Mouse (Mus musculus) ES-Bruce4 (cell line): ENCODE results near the gene Mapk8ip1.

Source experiments
- CTCF ChIP-seq: IDR thresholded peaks from one replicate; pipeline ENCODE4 v1.8.1; 2011; ENCODE audit warnings: low read depth, low read length
- POLR2A ChIP-seq: IDR thresholded peaks from one replicate; pipeline ENCODE4 v1.8.1; 2011; ENCODE audit warnings: low read length; ENCODE audit not compliant: insufficient read depth

DNA sequence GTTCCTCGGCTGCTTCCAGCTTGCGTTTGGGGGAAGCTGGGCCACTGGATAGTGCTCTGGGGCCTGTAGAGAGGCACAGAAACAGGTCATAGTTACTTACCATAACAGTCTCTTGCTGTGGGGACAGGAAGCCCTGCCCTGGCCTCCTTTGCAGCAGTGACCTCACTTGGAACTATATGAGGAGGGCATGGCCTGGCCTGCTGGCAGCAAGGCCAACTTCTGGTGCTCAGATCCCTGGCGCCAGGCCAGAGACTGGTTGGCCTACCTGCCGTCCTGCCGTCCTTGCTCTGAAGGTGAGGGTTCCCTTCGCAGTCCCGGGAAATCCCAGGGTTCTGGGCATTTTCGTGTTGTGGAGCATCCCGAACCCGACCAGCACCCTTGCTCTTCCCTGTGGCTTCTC, 10.6 kb upstream of the Mapk8ip1 start:
- TF ChIP-seq POLR2A (no peak), CTCF (no peak)
